Mouse (Mus musculus): ENCODE measurements around the gene Erbb3. TPM values are rescaled to one million over a fixed set of nuclear protein-coding genes. Genes with fewer than 3 reads are reported as not detected.

The Erbb3 gene
- polyA plus RNA-seq, 1 experiment from 2014 or later: 1.2 TPM

DNA sequence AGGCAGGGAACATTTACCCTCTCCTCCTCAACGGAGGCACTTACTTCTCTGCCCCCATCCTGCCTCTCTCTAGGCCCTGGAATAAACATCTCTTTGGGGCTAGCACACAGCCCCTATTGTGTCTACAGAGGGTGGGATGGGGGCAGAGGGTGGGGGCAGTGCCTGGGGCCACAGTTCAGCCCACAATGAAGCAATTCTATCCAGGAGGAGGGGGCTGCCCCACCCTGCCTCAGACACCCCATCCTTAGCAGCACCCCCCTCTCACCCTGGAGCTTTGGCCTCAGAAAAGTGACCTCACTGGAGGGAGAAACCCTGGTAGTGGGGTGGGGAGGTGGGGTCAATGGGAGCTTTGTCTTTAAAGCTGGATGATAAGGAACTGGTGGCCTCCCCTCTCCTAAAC lies 2.9 kb downstream of the Erbb3 start:
- Histone ChIP-seq H3K27ac (no peak overlapping the region), H3K9ac (no peak overlapping the region), H3K4me2 (no peak overlapping the region), H3K4me1 (replicated peaks) (peaks cover 34% of the 10 kb centered on the region), H3K27me3 (peaks cover 94% of the 10 kb centered on the region), H3K9me3 (replicated peaks) (no peaks in the 10 kb centered on the region), H3K36me3 (0 out of 2 replicates have a peak, but pooled peaks cover under 1% of the 10 kb centered on the region), H3K4me3 (replicated peaks) (no peak overlapping the region)
- 18% methylated on average over 1 of the region's 1 CpGs for WGBS (ENCODE audit: insufficient replicate concordance)
- DNase-seq (no peak), ATAC-seq (ENCODE audit: low read depth) (no peak)

DNA sequence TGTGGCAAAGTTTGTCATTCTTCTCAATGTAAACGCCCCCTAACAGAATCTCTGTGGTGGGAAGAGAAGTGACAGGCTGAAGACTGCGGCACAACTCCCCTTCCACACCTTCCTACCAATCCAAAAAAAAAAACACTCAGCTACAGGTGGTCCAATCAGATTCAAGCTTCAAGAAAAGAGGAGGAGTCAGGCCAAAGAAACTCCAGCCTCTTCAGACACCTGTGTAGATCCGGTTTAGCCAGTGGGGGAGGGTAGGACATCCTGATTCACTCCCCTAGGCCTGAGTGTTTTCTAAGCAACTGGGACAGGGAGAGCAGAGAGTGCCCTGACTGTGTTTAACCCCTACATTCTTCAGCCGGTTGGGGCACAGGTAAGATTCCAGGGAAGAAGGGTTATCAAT lies 5.1 kb downstream of the Erbb3 start:
- peaks cover 77% of the 10 kb centered on the region for H3K27me3 ChIP-seq

DNA sequence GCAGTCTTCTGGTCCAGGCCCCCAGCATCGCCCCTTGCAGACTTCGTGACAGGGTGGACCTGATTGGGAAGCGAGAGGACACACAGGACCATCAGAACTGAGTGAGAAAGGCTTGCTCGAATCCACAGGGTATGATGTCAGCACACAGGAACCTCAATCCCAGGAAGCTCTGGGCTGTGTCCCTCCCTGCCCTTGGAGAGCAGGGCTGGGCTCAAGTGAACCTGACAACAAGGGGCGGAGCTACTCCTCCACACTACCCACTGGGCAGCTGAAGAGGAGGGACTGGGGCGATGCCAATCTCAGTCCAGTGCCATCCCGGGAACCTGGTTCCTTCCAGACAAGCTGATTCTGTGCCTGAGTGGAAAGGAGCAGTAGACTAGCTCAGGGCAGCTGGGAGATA lies 5.8 kb downstream of the Erbb3 start:
- DNase-seq: no peak
- WGBS (ENCODE audit: insufficient replicate concordance): 32% methylated on average over 7 of the region's 7 CpGs
- no peak overlapping the region for H3K4me3 ChIP-seq (replicated peaks)
- no peaks in the 10 kb centered on the region for H3K9me3 ChIP-seq (replicated peaks)
- H3K27ac ChIP-seq: no peak overlapping the region
- H3K36me3 ChIP-seq: 0 out of 2 replicates have a peak, but pooled peaks cover 2% of the 10 kb centered on the region
- no peak overlapping the region for H3K9ac ChIP-seq
- H3K4me2 ChIP-seq: no peak overlapping the region
- H3K27me3 ChIP-seq: peaks cover 70% of the 10 kb centered on the region
- no peak for ATAC-seq (ENCODE audit: low read depth)
- peaks cover 13% of the 10 kb centered on the region for H3K4me1 ChIP-seq (replicated peaks)

More for the DNA sequence above, 5.1 kb downstream of the Erbb3 start:
- H3K4me1 ChIP-seq (replicated peaks): peaks cover 20% of the 10 kb centered on the region
- H3K9ac ChIP-seq: no peak overlapping the region
- ATAC-seq (ENCODE audit: low read depth) (no peak), DNase-seq (no peak)
- H3K4me3 ChIP-seq (replicated peaks): no peak overlapping the region
- no peaks in the 10 kb centered on the region for H3K9me3 ChIP-seq (replicated peaks)
- 11% methylated on average over 4 of the region's 4 CpGs for WGBS (ENCODE audit: insufficient replicate concordance)
- no peak overlapping the region for H3K4me2 ChIP-seq
- no peak overlapping the region for H3K27ac ChIP-seq
- 0 out of 2 replicates have a peak, but pooled peaks cover 2% of the 10 kb centered on the region for H3K36me3 ChIP-seq

DNA sequence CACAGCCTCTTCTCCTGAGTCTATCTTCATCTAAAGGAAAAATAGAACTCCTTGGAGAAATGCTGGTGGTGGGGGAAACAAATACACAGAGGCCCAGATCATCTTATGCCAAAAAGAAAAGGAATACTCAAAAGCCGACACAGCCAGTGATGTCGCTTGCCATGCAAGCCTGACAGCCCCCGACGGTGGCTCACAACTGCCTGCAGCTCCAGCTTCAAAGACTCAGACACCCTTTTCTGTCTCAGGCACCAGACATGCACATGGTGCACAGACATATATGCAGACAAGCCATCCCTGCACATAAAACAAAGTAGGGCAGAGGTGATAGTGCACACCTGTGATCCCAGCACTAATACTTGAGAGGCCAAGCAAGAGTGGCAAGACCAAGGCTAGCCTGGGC lies 9.7 kb downstream of the Erbb3 start:
- Histone ChIP-seq H3K9me3 (replicated peaks) (no peaks in the 10 kb centered on the region), H3K36me3 (0 out of 2 replicates have a peak, but pooled peaks cover 2% of the 10 kb centered on the region), H3K27me3 (peaks cover 31% of the 10 kb centered on the region), H3K4me3 (replicated peaks) (no peak overlapping the region), H3K4me2 (no peak overlapping the region), H3K4me1 (replicated peaks) (peaks cover 7% of the 10 kb centered on the region; the same call in 1 of the 2 replicates), H3K27ac (no peak overlapping the region), H3K9ac (no peak overlapping the region)
- ATAC-seq (ENCODE audit: low read depth) (no peak), DNase-seq (no peak)
- WGBS (ENCODE audit: insufficient replicate concordance): 78% methylated on average over 4 of the region's 4 CpGs

GRCm38 (mm10) chr10:128579298-128579697 lies 10.2 kb downstream of the Erbb3 start:
- Histone ChIP-seq H3K4me1 (replicated peaks) (peaks cover 7% of the 10 kb centered on the region; the same call in 1 of the 2 replicates), H3K27ac (no peak overlapping the region), H3K9me3 (replicated peaks) (no peaks in the 10 kb centered on the region), H3K4me3 (replicated peaks) (no peak overlapping the region), H3K36me3 (0 out of 2 replicates have a peak, but pooled peaks cover 2% of the 10 kb centered on the region), H3K9ac (no peak overlapping the region), H3K4me2 (no peak overlapping the region), H3K27me3 (peaks cover 26% of the 10 kb centered on the region)
- ATAC-seq (ENCODE audit: low read depth): no peak
- DNase-seq: no peak
- 65% methylated on average over 3 of the region's 3 CpGs for WGBS (ENCODE audit: insufficient replicate concordance)

- DNase-seq: no peak
- ATAC-seq (ENCODE audit: low read depth): no peak
- Histone ChIP-seq H3K4me2 (no peak overlapping the region), H3K9ac (no peak overlapping the region), H3K36me3 (0 out of 2 replicates have a peak, but pooled peaks cover 2% of the 10 kb centered on the region), H3K27me3 (peaks cover 17% of the 10 kb centered on the region), H3K4me1 (replicated peaks) (peaks cover 7% of the 10 kb centered on the region; the same call in 1 of the 2 replicates), H3K4me3 (replicated peaks) (no peak overlapping the region), H3K27ac (no peak overlapping the region), H3K9me3 (replicated peaks) (no peaks in the 10 kb centered on the region)
- 53% methylated on average over 11 of the region's 11 CpGs for WGBS (ENCODE audit: insufficient replicate concordance)
Measured at GRCm38 (mm10) chr10:128578330-128578729, 11.1 kb downstream of the Erbb3 start.

GRCm38 (mm10) chr10:128575063-128575462 lies 14.4 kb downstream of the Erbb3 start:
- Histone ChIP-seq H3K36me3 (no peaks in the 10 kb centered on the region), H3K4me1 (replicated peaks) (peaks cover 7% of the 10 kb centered on the region; the same call in 1 of the 2 replicates), H3K9ac (no peak overlapping the region), H3K27ac (no peak overlapping the region), H3K9me3 (replicated peaks) (no peaks in the 10 kb centered on the region), H3K4me3 (replicated peaks) (no peak overlapping the region), H3K4me2 (no peak overlapping the region), H3K27me3 (peaks cover 18% of the 10 kb centered on the region)
- no peak for ATAC-seq (ENCODE audit: low read depth)
- WGBS (ENCODE audit: insufficient replicate concordance): 67% methylated on average over 2 of the region's 2 CpGs
- DNase-seq: no peak

DNA sequence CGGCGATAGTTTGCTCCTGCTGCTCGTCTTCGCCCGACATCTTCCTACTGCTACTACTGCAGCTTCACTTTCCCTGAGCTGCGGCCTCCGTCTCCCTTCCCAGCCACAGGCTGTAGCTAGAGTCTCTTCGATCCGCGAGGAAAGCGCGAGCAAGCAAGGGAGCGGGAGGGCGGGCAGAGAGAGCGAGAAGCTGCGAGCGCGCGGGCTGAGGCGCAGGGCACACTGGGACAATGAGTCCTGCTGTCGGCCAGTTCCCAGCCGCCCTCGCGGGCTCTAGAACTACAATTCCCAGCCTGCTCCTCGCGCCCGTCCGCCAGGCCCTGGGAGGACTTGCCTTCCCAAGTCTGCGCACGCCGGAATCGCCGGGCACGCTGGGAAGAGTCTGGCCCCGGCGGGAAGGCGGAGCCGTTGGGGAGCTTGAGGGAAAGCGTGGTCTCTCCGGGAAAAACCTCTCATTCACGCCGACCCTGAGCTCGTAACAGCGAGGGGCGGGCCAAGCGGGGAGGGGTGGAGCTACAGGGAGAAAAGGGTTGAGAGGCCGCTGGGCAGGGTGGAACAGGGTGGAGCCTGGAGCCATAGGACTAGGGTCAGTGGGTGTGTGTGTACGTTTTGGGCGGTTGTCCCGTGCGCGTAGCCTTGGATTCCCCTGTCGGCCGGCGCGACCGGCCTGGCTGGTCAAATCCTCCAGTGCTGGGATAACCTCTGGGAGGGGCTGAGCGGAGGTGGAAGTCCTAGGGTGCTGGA lies 23.5 kb downstream of the Erbb3 start, which contains the start of gene Pa2g4:
TSS of gene Pa2g4 (minus strand) at position 200 of the 744 bp plus-strand sequence.
- H3K4me1 ChIP-seq (replicated peaks): peaks cover 39% of the 10 kb centered on the region
- H3K9me3 ChIP-seq (replicated peaks): no peaks in the 10 kb centered on the region
- ATAC-seq (ENCODE audit: low read depth) (peak; percentile 96), DNase-seq (peak; percentile 98)
- H3K27me3 ChIP-seq: peaks cover 8% of the 10 kb centered on the region; the same call in 1 of the 2 replicates
- H3K4me3 ChIP-seq (replicated peaks): peak within 1 kb of the TSS; percentile 90
- H3K4me2 ChIP-seq: peak within 1 kb of the TSS; percentile 97
- H3K36me3 ChIP-seq: peaks cover 31% of the 10 kb centered on the region
- H3K9ac ChIP-seq: peak within 1 kb of the TSS; percentile 98
- WGBS (ENCODE audit: insufficient replicate concordance): under 1% methylated on average over 58 of the region's 58 CpGs
- peak within 1 kb of the TSS; percentile 92 for H3K27ac ChIP-seq

DNA sequence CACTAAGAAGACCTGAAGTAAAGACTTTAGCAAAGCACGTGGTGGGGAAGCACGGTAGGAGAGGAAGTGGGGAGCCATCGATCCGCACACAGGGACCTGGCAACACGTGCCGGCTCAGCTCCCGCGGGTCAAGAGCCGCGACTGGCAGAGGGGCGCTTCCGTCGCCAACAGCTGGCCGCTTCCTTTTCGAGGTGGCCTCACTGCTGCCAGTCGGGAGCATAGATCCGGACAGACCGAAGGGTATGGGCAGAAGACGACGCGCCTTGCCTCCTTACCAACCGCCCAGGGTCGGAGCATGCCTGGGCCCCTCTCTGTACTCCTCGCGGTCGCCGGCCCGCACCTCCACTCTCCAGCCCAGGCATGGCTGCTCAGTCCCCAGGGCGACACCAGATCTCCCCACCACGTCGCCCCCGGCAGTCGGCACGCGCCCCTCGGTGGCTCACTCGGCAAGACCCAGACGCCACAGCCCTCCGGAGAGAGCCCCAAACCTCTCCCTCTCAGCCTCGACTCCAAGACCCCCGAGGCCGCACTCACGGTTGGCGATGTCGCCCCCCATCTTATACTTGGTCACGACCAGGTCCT lies 24.2 kb downstream of the Erbb3 start:
- Histone ChIP-seq H3K36me3 (peaks cover 37% of the 10 kb centered on the region), H3K4me3 (replicated peaks) (peak overlapping the region; percentile 90), H3K9ac (peak overlapping the region; percentile 98), H3K27ac (peak overlapping the region; percentile 92), H3K9me3 (replicated peaks) (no peaks in the 10 kb centered on the region), H3K4me1 (replicated peaks) (peaks cover 39% of the 10 kb centered on the region), H3K27me3 (peaks cover 8% of the 10 kb centered on the region; the same call in 1 of the 2 replicates), H3K4me2 (peak overlapping the region; percentile 97)
- DNase-seq (peak; percentile 34), ATAC-seq (ENCODE audit: low read depth) (peak; percentile 13)
- WGBS (ENCODE audit: insufficient replicate concordance): under 1% methylated on average over 46 of the region's 46 CpGs

- peak overlapping the region; percentile 98 for H3K9ac ChIP-seq
- H3K4me1 ChIP-seq (replicated peaks): peaks cover 39% of the 10 kb centered on the region
- H3K27ac ChIP-seq: peak overlapping the region; percentile 92
- DNase-seq: no peak
- H3K27me3 ChIP-seq: no peaks in the 10 kb centered on the region
- H3K9me3 ChIP-seq (replicated peaks): no peaks in the 10 kb centered on the region
- H3K4me3 ChIP-seq (replicated peaks): peak overlapping the region; percentile 90
- peaks cover 55% of the 10 kb centered on the region for H3K36me3 ChIP-seq
- no peak for ATAC-seq (ENCODE audit: low read depth)
- peak overlapping the region; percentile 97 for H3K4me2 ChIP-seq
- 71% methylated on average over 6 of the region's 6 CpGs for WGBS (ENCODE audit: insufficient replicate concordance)
Measured at GRCm38 (mm10) chr10:128563544-128563943, 25.9 kb downstream of the Erbb3 start.

- no peak overlapping the region for H3K4me2 ChIP-seq
- no peak overlapping the region for H3K4me3 ChIP-seq (replicated peaks)
- H3K9me3 ChIP-seq (replicated peaks): no peaks in the 10 kb centered on the region
- no peaks in the 10 kb centered on the region for H3K4me1 ChIP-seq (replicated peaks)
- 82% methylated on average over 6 of the region's 6 CpGs for WGBS (ENCODE audit: insufficient replicate concordance)
- H3K27me3 ChIP-seq: no peaks in the 10 kb centered on the region
- H3K9ac ChIP-seq: no peak overlapping the region
- ATAC-seq (ENCODE audit: low read depth) (no peak), DNase-seq (no peak)
- peaks cover 51% of the 10 kb centered on the region for H3K36me3 ChIP-seq
- H3K27ac ChIP-seq: no peak overlapping the region
Measured at GRCm38 (mm10) chr10:128556963-128557362, 32.5 kb downstream of the Erbb3 start.

Data from liver, embryonic 13.5 days (tissue).